Mouse (Mus musculus): ENCODE results near the gene Pbx4.

The Pbx4 gene

DNA sequence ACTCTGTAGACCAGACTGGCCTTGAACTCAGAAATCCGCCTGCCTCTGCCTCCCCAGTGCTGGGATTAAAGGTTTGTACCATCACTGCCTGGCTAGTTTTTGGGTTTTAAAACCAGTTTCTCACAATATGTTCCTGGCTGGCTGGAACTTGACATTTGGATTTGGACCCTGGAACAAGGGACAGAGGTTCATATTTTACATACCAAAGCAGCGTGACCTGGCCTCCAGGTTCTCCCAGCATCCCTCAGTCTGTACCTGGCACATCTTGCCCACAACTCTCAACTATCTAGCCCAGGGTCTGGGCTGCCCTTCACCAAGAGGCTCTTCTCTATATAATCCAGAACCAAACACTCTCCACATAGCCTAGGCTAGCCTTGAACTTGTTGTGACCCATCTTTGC, 67.6 kb downstream of the Pbx4 start:
- ATAC-seq (ENCODE audit: low TSS enrichment) = no peak

- ATAC-seq (ENCODE audit: low TSS enrichment) = no peak
Measured at GRCm38 (mm10) chr8:69900895-69901451, 68.7 kb downstream of the Pbx4 start.

DNA sequence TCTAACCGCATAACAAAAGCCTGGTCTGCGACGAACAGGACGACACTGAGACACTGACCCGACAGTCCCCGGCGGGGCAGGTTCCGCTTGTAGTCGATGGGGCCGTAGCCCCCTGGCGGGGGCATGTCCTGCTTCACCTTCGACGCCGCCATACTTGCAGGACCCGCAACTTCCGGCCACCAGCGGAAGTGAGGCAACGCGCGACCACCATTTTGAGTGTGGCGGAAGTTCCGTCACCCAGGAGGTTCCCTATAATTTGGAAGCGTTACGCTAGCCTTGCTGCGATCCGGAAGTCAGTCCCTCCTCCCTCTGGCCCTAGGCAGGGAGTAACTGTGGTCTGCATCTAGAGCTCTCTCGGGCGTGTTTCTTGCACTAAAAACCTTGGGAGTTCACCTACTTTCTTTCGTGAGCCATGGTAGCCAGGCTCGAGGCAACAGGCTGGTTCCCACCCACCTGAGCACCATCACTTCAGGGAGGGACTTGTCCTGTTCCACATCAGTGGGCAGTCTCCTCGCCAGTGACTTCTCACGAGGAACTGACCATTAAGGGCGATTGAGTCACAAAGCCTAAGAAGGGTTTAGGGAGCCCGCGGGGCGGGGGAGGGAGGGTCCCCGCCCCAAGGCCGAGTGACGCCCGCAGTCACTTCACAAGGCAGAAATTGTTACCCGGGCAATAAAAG, 69.3 kb downstream of the Pbx4 start:
- ATAC-seq (ENCODE audit: low TSS enrichment) = peak; percentile 70

DNA sequence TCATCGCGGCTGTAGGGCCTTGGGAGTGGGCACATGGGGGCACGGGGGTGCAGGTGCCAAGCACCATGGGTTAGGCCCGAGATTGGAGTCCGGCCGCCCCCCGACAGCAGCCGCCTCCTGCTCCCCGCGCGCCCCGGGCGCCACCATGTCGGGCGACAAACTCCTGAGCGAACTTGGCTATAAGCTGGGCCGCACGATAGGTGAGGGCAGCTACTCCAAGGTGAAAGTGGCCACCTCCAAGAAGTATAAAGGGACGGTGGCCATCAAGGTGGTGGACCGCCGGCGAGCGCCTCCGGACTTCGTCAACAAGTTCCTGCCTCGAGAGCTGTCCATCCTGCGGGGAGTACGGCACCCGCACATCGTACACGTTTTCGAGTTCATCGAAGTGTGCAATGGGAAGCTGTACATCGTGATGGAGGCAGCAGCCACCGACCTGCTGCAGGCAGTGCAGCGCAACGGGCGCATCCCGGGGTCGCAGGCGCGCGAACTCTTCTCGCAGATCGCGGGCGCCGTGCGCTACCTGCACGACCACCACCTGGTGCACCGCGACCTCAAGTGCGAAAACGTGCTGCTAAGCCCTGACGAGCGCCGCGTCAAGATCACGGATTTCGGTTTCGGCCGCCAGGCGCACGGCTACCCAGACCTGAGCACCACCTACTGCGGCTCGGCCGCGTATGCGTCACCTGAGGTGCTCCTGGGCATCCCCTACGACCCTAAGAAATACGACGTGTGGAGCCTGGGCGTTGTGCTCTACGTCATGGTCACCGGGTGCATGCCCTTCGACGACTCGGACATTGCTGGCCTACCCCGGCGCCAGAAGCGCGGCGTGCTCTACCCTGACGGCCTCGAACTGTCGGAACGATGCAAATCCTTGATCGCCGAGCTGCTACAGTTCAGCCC, 70.1 kb downstream of the Pbx4 start, which contains the start of the genes Tssk6, Ndufa13 and Yjefn3:
TSS of gene Tssk6 (plus strand) at position 22 of the 900 bp plus-strand sequence.
TSS of gene Ndufa13 (minus strand) at position 396 of the 900 bp plus-strand sequence.
TSS of gene Yjefn3 (minus strand) at position 550 of the 900 bp plus-strand sequence.
- ATAC-seq (ENCODE audit: low TSS enrichment) = peak; percentile 0; the same call in 1 of the 2 replicates

- peak; percentile 69 for ATAC-seq (ENCODE audit: low TSS enrichment)
Measured at GRCm38 (mm10) chr8:69903063-69903542, 70.8 kb downstream of the Pbx4 start.

DNA sequence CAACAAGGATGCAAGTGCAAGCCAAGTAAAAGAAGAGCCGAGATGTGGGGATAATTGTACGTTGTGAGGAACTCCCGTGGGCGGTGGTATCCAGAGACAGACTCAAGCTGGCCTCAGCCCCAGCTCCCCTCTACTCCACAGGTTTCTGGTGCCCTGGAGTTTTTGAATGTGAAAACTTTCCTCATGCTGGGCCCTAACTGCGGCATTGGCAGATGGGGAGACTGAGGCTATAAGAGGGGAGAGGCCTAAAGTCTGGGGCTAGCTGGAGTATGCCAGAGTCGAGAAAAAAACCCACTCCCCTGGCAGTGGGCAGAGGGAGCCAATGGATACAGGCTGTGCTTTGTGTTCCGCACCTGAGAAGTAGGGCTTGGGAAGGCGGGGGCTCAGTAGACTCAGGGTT, 71.8 kb downstream of the Pbx4 start:
- no peak for ATAC-seq (ENCODE audit: low TSS enrichment)

GRCm38 (mm10) chr8:69906260-69906659, 74.0 kb downstream of the Pbx4 start:
- no peak for ATAC-seq (ENCODE audit: low TSS enrichment)

GRCm38 (mm10) chr8:69907106-69907505, 74.8 kb downstream of the Pbx4 start:
- no peak for ATAC-seq (ENCODE audit: low TSS enrichment)

GRCm38 (mm10) chr8:69911917-69912316, 79.6 kb downstream of the Pbx4 start:
- no peak for ATAC-seq (ENCODE audit: low TSS enrichment)

DNA sequence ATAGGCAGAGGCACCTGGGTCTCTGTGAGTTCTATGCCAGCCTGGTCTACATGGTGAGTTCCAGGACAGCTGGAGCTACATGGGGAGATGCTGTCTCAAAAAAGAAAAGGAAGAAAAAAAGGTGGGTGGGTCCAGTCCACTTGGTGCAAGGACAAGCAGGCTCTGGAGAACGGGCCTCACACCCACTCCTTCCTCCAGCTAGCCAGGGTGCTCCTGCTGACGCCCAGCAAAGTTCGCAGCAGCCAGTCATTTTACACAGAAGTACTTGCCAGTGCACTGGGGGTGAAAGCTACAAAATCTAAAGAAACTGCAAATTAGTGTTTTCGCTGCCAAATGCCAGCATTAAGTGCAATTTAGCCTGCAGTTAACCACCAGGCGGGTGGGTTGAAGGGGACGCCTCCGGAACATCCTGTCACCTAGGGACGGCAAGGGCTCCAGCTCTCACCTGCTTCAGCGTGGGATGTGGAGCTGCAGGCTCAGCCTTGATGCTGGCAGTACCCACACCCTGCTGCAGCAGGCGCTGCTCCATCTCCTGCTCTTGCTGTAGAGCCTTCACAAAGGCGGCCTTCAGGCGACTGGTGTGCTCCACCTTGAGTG, 80.3 kb downstream of the Pbx4 start:
- ATAC-seq (ENCODE audit: low TSS enrichment) = peak; percentile 78

DNA sequence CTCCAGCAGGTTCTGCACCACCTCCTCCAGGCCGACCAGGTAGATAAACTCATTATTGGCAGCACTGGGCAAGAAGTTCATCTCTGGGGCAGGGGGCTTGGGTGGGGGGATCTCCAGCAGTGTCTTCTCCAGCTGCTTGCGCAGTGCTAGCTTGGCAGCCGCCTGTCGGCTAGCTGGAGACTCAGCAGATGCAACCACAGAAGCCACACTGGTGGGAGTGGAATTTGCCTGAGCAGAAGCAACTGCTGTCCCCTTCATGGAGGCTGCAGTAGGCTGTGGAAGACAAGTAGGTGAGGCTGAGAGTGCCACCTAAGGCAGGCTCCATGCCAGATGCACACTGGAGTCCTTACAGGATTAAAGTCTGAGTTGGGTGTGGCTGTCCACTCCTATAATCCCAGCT, 82.2 kb downstream of the Pbx4 start:
- ATAC-seq (ENCODE audit: low TSS enrichment) = no peak

- ATAC-seq (ENCODE audit: low TSS enrichment) = peak; percentile 41
Measured at GRCm38 (mm10) chr8:69915748-69916147, 83.5 kb downstream of the Pbx4 start.

- ATAC-seq (ENCODE audit: low TSS enrichment) = no peak
Measured at GRCm38 (mm10) chr8:69918506-69918905, 86.2 kb downstream of the Pbx4 start.

DNA sequence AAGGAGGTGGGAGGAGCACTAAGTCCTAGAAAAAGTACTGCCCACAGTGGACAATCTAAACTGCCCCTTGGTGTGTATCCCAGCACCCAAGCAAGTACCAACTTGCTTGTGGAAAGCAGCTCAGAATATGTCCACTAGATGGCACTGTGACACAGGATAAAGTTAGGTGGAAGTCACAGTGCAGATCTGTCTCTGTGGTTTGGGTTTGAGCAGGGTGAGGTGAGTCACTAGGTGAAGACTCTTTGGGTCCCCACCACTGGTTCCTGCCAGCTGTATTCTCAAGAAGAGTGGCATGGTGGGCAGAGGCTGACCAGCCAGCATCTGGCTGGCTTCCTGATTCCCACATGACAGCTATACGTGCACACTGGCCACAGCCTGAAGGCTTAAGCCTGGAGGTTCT, 86.7 kb downstream of the Pbx4 start:
- ATAC-seq (ENCODE audit: low TSS enrichment) = peak; percentile 63

DNA sequence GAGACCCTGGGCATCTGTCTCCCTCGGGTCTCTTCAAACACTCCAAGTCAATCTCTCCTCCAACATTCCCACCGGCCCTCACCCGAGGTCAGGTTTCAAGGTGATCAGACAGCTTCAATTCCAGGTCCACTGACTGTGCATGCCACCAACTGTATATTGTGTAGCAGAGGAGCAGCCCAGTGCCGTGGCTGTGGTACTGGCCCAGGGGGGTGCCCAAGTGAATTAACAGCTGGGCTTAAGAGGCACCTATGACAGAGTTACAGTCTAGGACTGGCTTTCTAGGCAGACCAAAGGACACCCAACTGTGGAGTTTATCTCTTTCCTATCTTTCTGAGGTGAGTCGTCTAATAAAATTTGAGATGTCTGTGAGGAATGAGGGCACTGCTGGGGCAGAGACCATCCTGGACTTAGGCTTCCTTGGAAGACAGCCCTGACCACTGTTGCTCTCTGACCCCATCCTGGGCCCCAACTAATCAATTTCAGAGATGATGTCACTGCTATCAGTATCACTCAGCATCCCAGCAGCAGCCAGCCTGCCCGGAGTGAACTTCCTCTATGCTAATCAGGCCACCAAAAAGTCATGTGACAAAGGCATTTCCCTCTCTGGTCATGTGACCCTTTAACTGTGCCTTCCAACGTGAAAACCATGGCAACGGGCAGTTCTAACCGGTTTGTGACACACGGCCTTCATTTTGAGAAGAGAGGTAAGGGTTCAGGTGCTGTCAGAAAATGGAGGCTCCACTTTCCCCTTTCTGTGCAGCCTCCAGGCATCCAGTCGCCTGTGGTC, 87.8 kb downstream of the Pbx4 start:
- no peak for ATAC-seq (ENCODE audit: low TSS enrichment)

DNA sequence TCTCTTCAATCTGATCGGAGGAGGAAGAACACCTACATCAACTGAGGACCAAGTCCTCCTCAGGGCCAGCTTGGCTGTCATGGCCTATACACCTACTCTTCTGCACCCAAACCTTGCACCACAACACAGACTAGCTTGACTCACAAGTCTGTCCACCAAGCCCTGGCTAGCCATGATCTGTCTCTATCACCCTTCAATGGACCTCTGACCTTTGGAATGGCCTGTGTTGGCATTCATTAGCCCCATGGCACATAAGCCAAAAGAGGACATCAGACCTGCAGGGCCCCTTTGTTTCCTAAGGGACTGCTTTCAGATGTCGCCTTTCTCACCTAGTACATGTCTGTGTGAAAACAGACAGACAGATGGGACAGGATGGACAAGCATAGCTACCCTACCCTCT, 88.8 kb downstream of the Pbx4 start:
- ATAC-seq (ENCODE audit: low TSS enrichment) = no peak
